Mouse (Mus musculus) liver, embryonic 11.5 days (tissue): Measurements from ENCODE around the gene Fam196b. TPM values are rescaled to one million over a fixed set of nuclear protein-coding genes. Genes with fewer than 3 reads are reported as not detected.

Experiments used
- ATAC-seq: fragments of 200-750 bp; cut with Nextera tagmentation; replicated peaks from 2 replicates; pipeline ENCODE4 v1.8.0; 2017; ENCODE audit warnings: moderate number of reproducible peaks, mild to moderate bottlenecking, moderate TSS enrichment, moderate library complexity; ENCODE audit not compliant: low FRiP score
- DNase-seq: peaks from one replicate; pipeline ENCODE4 v3.0.0-alpha.2; 2017; ENCODE audit warnings: low spot score
- H3K27ac ChIP-seq: fragments of 300-500 bp; sonication (generic); 2 replicates; pipeline ENCODE4 v1.5.1; 2014; ENCODE audit warnings: mild to moderate bottlenecking, low read depth, low read length, control low read depth
- H3K27me3 ChIP-seq: fragments of 300-500 bp; sonication (generic); replicated peaks from 2 replicates; pipeline ENCODE4 v1.6.1; 2014; ENCODE audit warnings: low read length, mixed read lengths; ENCODE audit not compliant: control insufficient read depth, insufficient read depth
- H3K36me3 ChIP-seq: fragments of 300-500 bp; sonication (generic); 2 replicates; pipeline ENCODE4 v1.6.1; 2014; ENCODE audit warnings: mild to moderate bottlenecking, low read length, moderate library complexity, mixed read lengths; ENCODE audit not compliant: control insufficient read depth, insufficient read depth
- H3K4me1 ChIP-seq: fragments of 300-500 bp; sonication (generic); replicated peaks from 2 replicates; pipeline ENCODE4 v1.6.1; 2014; ENCODE audit warnings: low read length, mixed read lengths; ENCODE audit not compliant: control insufficient read depth, insufficient read depth
- H3K4me2 ChIP-seq: fragments of 300-500 bp; sonication (generic); 2 replicates; pipeline ENCODE4 v1.6.1; 2014; ENCODE audit warnings: mild to moderate bottlenecking, control low read depth, moderate library complexity
- H3K4me3 ChIP-seq: fragments of 300-500 bp; sonication (generic); 2 replicates; pipeline ENCODE4 v1.5.1; 2014; ENCODE audit warnings: low read depth, low read length, control low read depth
- H3K9ac ChIP-seq: fragments of 300-500 bp; sonication (generic); 2 replicates; pipeline ENCODE4 v1.6.1; 2014; ENCODE audit warnings: low read depth, low read length, control low read depth
- H3K9me3 ChIP-seq: fragments of 300-500 bp; sonication (generic); 2 replicates; pipeline ENCODE4 v1.6.1; 2016; ENCODE audit warnings: low read length, inconsistent platforms, mixed read lengths; ENCODE audit not compliant: control insufficient read depth
- WGBS: fragments of 180-500 bp; shearing (Covaris S2); extraction: QIAGEN DNeasy Blood & Tissue Kit; methylation state at CpG from one replicate; pipeline ENCODE4 v1.1.7; 2014; 5-methylcytosine and 5-hydroxymethylcytosine counted together
- polyA plus RNA-seq: library from polyadenylated mRNA; unstranded; fragments of >200 nt; fragmentation: Nextera tagmentation; extraction: Ambion mirVana; gene quantifications from 2 replicates; pipeline ENCODE4 v1.2.1, GENCODE M21; 2014

The Fam196b gene
- polyA plus RNA-seq, 1 experiment from 2014 or later, result 0.27 TPM

DNA sequence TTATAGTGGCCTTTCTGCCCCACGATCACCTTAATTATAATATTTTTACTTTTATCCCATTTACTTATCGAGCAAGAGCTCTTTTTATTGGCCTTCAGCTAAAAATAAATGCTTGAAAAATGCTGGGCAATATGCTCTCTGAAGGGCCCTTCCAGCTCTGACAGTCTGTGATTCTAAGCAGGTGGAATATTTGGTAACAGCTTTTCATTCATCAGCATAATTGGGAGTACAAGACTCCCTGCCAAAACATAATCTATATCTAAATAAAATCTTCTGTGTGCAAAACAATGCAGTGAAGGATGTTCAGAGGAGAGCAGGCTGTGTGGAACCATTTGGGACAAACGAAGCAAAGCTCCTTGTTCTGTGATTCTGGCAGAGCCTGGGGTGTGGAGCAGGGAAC, 23.3 kb upstream of the Fam196b start:
- no peaks in the 10 kb centered on the region for H3K27me3 ChIP-seq
- H3K9me3 ChIP-seq, result no peaks in the 10 kb centered on the region
- no peaks in the 10 kb centered on the region for H3K36me3 ChIP-seq
- H3K27ac ChIP-seq, result no peak overlapping the region
- H3K4me3 ChIP-seq, result no peak overlapping the region
- H3K4me1 ChIP-seq, result no peaks in the 10 kb centered on the region
- H3K9ac ChIP-seq, result no peak overlapping the region
- no peak overlapping the region for H3K4me2 ChIP-seq
- no peak for DNase-seq
- WGBS, result 79% methylated on average over 3 of the region's 3 CpGs
- ATAC-seq, result no peak

DNA sequence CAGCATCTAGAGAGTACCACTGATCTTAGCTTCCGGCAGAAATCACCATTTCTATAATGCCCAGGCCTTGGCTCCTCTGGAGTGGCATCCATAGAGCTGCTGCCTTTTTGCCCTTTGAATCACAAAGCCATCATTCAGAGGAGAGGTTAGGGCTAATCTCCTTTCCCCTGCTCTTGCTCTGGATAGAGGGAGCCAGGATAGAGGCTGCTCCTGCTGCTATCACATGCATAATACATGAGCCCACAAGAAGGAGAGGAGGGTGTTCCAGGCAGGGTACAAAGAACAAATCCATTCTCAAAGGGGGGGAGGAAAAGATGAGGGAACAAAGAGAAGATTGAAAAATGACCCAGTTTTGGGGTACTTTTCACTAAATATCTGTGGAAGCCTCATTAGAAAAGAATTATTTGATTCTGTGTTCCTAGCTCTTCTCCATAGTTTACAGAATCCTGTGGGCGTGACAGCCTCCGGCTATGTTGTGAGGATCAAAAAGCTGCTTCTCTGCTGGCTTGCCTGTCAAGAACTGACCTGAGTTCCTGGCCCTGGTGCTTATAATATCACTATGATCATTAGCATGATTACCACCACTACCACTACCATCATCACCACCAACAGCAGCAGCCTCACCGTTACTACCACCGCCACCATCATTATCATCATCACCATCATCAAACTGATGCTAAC, 16.8 kb upstream of the Fam196b start:
- no peak for DNase-seq
- no peaks in the 10 kb centered on the region for H3K36me3 ChIP-seq
- H3K4me3 ChIP-seq, result no peak overlapping the region
- WGBS, result 84% methylated on average over 5 of the region's 5 CpGs
- no peaks in the 10 kb centered on the region for H3K4me1 ChIP-seq
- no peak overlapping the region for H3K9ac ChIP-seq
- no peaks in the 10 kb centered on the region for H3K9me3 ChIP-seq
- H3K27me3 ChIP-seq, result no peaks in the 10 kb centered on the region
- no peak overlapping the region for H3K27ac ChIP-seq
- ATAC-seq, result no peak
- no peak overlapping the region for H3K4me2 ChIP-seq

DNA sequence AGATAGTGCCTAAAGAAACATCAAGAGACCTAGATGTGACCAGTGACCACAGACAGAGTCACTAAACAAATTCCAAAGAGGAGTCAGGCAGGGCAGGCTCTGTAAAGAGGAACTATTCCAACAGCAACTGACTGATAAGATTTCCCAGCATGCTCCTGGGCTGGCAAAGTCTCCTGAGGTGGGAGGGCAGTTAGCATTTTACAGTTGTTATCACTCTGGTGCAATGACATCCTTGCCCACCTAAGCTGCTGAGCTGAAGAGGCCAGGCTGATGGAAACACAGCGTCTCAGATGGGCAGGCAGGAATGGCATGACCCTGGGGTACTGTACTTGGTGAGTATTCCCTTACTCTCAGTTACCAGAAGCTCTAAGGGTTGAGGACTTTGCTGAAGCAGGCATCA, 15.1 kb upstream of the Fam196b start:
- Histone ChIP-seq H3K9ac (no peak overlapping the region), H3K4me3 (no peak overlapping the region), H3K27me3 (no peaks in the 10 kb centered on the region), H3K36me3 (no peaks in the 10 kb centered on the region), H3K9me3 (no peaks in the 10 kb centered on the region), H3K27ac (no peak overlapping the region; the same call in 1 of the 2 replicates), H3K4me2 (no peak overlapping the region), H3K4me1 (no peaks in the 10 kb centered on the region)
- ATAC-seq (peak; percentile 71), DNase-seq (no peak)
- 35% methylated on average over 1 of the region's 1 CpGs for WGBS

DNA sequence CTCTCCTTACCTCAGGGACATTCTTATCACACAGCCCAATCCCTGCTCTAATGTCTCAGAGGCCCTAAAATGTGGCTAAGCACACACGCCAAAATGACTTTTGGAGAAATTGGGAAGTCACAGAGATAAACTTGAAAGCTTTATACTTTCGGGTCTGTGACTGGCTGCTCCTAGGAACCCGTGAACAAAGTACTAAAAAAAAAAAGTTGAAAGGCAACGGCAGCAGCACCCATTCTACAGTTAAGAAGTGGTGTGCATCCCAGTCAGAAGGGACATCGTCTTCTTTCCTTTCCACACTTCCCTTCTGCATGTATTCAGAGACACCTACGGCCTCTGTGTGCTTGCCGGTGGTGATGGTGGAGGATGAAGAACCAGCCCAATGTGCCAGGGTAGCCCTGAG, 14.6 kb upstream of the Fam196b start:
- no peaks in the 10 kb centered on the region for H3K9me3 ChIP-seq
- no peaks in the 10 kb centered on the region for H3K4me1 ChIP-seq
- no peak overlapping the region; the same call in 1 of the 2 replicates for H3K27ac ChIP-seq
- no peaks in the 10 kb centered on the region for H3K27me3 ChIP-seq
- no peak for DNase-seq
- no peak for ATAC-seq
- no peaks in the 10 kb centered on the region for H3K36me3 ChIP-seq
- H3K4me2 ChIP-seq, result no peak overlapping the region
- no peak overlapping the region for H3K9ac ChIP-seq
- 77% methylated on average over 7 of the region's 7 CpGs for WGBS
- no peak overlapping the region for H3K4me3 ChIP-seq

DNA sequence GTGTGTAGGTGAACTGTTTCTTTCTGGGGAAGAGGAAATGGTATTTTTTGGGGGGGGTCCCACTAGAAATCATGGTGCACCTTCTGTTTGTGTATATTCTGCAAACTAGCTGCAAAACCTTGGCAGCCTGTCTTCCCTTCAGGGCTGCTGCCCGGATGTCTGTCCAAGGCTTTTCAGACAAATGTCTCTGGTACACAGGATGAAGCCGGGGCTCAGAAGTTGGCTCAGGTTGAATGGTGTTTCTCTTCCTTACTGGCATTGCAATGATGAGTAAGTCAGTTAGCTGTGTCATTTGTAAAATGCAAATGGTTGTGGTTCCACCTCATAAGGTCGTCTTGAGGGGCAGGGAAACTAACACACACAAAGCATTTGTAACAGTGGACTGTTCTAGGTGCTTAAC, 8.4 kb upstream of the Fam196b start:
- no peak for DNase-seq
- H3K4me2 ChIP-seq, result no peak overlapping the region
- H3K9ac ChIP-seq, result no peak overlapping the region
- no peaks in the 10 kb centered on the region for H3K36me3 ChIP-seq
- WGBS, result 73% methylated on average over 3 of the region's 3 CpGs
- H3K9me3 ChIP-seq, result no peaks in the 10 kb centered on the region
- H3K4me1 ChIP-seq, result no peaks in the 10 kb centered on the region
- H3K27me3 ChIP-seq, result no peaks in the 10 kb centered on the region
- no peak overlapping the region for H3K4me3 ChIP-seq
- no peak overlapping the region for H3K27ac ChIP-seq
- no peak for ATAC-seq

DNA sequence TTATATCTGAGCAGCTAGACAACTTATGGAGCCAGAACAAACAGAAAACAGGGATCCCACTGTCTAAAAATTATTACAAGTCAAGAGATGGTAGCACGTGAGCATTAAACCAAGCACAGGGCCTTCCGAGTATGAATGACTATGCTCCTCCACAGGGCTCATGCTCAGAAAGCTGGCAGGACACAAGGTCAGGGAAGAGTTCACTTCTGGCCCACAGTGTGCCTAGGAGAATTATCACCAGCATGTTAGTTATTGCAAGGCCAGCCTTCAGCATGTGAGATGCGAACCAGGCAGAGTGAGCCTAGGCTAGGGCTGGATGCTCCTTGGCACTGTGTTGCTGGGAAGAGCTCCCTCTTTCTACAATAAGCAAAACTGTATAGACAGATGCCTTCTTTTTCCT, 5.9 kb upstream of the Fam196b start:
- WGBS, result 87% methylated on average over 3 of the region's 3 CpGs
- ATAC-seq, result no peak
- Histone ChIP-seq H3K27ac (no peak overlapping the region), H3K4me1 (no peaks in the 10 kb centered on the region), H3K36me3 (no peaks in the 10 kb centered on the region), H3K27me3 (no peaks in the 10 kb centered on the region), H3K4me3 (no peak overlapping the region), H3K9me3 (no peaks in the 10 kb centered on the region), H3K9ac (no peak overlapping the region), H3K4me2 (no peak overlapping the region)
- no peak for DNase-seq

DNA sequence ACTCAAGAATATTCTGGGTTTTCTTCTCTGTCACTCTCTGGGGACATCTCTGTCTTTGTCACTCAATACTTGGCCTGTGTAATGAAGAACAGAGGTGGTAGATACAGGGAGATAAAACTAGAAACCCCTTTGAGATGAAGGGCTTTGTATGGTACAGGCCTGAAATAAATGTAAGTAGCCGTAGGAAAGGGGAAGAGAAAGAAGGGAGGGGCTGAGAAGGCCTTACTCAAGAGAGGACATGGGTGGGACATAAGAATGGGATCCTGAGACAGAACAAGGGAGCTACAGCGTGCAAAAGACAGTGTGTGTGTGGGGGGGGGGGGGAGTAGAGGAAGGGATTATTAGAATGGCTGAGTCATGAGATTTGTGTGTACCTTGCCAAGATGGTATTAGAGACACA, 5.3 kb upstream of the Fam196b start:
- no peak overlapping the region for H3K27ac ChIP-seq
- H3K27me3 ChIP-seq, result no peaks in the 10 kb centered on the region
- ATAC-seq (no peak), DNase-seq (no peak)
- H3K36me3 ChIP-seq, result no peaks in the 10 kb centered on the region
- H3K9me3 ChIP-seq, result no peaks in the 10 kb centered on the region
- no peak overlapping the region for H3K4me3 ChIP-seq
- WGBS, result 62% methylated on average over 2 of the region's 2 CpGs
- no peaks in the 10 kb centered on the region for H3K4me1 ChIP-seq
- H3K9ac ChIP-seq, result no peak overlapping the region
- no peak overlapping the region for H3K4me2 ChIP-seq

DNA sequence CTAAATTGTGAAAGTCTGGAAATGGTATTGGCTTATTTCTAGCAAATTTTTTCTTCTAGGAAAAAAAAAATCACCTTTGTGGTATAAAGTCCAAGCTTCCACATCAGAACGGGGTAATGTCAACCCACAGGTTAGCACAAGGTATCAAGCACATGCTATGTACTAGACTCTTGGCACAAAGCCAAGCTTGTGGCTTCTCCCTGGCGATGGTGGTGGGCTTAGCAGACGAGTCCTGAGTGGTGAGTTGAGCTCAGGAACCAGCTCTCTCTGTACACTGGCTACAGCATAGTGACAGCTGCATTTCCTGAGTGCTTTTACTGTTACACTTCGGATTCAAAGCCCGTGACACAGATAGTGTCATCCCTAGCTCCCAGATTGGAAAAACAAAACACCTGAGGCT, 2.9 kb upstream of the Fam196b start:
- no peak; the same call in 1 of the 2 replicates for ATAC-seq
- WGBS, result 66% methylated on average over 5 of the region's 5 CpGs

DNA sequence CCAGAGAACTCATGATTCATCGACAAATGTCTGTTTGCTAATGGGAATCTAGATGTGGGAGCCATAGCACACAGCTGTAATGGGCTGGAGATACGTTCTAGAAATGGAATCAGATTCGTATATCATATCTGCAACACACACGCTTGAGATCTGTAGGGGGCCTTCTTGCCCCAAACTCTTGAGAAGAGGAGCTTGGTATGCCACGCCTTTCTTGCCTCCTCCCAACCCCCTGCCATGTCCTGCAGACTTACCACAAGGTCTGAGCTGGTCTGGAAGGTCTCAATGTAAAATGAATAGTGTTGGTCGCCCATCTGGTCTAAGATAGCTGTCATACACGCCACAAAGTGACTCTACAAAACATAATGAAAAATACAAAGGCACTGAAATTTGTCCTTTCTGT, 2.4 kb upstream of the Fam196b start:
- H3K27me3 ChIP-seq, result no peaks in the 10 kb centered on the region
- no peak overlapping the region for H3K9ac ChIP-seq
- 61% methylated on average over 7 of the region's 7 CpGs for WGBS
- H3K27ac ChIP-seq, result no peak overlapping the region
- H3K36me3 ChIP-seq, result no peaks in the 10 kb centered on the region
- no peaks in the 10 kb centered on the region for H3K4me1 ChIP-seq
- no peaks in the 10 kb centered on the region for H3K9me3 ChIP-seq
- ATAC-seq (no peak), DNase-seq (no peak)
- H3K4me3 ChIP-seq, result no peak overlapping the region
- no peak overlapping the region for H3K4me2 ChIP-seq

More for the DNA sequence above, 2.9 kb upstream of the Fam196b start:
- DNase-seq, result no peak
- Histone ChIP-seq H3K9me3 (no peaks in the 10 kb centered on the region), H3K4me1 (no peaks in the 10 kb centered on the region), H3K36me3 (no peaks in the 10 kb centered on the region), H3K9ac (no peak overlapping the region), H3K4me2 (no peak overlapping the region), H3K27ac (no peak overlapping the region), H3K4me3 (no peak overlapping the region), H3K27me3 (no peaks in the 10 kb centered on the region)
